Mouse (Mus musculus): ENCODE data around the gene Bckdhb. TPM values are rescaled to one million over a fixed set of nuclear protein-coding genes. Genes with fewer than 3 reads are reported as not detected.

The Bckdhb gene
- polyA plus RNA-seq, 2 experiments, result 14.1 to 24.1 TPM

DNA sequence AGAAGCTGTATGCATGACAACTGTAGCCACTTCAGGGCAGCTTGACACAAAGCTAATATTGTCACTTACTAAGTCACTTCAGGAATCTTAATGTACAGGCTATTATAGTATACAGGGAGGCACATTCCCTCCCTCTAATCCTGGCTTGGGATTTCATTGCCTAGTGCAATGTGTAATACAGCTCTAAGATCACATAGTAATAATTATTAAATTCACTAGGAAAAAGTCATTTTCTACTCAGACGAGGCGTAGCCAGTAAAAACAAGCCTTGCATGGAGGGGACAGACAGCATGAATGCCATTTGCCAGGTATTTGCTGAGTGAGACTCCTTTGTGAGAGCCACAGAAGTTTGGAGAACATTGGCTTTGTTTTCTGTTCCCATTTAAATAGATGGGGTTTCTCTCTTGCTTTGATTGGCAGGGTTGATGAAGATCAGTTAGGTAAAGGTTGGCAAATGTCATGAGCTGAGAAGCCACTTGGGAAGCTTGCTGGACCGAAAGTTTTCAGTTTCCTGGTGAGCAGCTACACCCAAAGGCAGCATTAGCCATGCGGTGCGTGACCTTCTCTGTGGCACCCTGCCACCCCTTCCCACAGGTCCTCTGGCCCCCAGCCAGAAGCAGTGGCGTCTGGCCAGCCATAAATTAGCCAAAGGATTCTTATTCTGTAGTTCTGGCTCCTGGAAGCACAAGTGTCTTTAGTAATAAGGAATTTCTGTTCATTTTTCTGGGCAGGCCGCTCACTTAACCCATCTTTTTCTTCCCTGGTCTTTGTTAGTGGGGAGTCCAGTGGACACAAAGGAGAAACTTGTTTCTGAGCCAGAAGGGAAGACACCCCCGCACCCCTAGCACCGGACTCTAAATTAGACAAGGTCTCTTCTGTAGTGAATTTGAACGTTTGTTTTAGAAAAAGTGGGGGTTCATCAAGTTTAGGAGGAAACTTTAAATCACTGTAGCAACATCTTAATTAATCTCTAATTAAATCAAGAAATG lies 37.4 kb downstream of the Bckdhb start:
- Histone ChIP-seq H3K27ac (no peak overlapping the region), H3K4me3 (ENCODE audit: insufficient read depth in 1 of 2, low read depth in 2 of 2, low read length in 2 of 2) (no peak overlapping the region), H3K4me1 (replicated peaks; ENCODE audit: control insufficient read depth in 2 of 2, insufficient read depth in 2 of 2, low read length in 1 of 2) (no peaks in the 10 kb centered on the region), H3K36me3 (replicated peaks; ENCODE audit: control insufficient read depth, insufficient read depth, low read depth) (no peaks in the 10 kb centered on the region), H3K4me2 (ENCODE audit: low read depth) (no peak overlapping the region), H3K9ac (replicated peaks) (no peak overlapping the region), H3K27me3 (ENCODE audit: control insufficient read depth, insufficient read depth, low read length) (no peaks in the 10 kb centered on the region), H3K9me3 (ENCODE audit: control insufficient read depth, low read length) (no peaks in the 10 kb centered on the region)
- no peak for TF ChIP-seq CTCF (IDR thresholded peaks at IDR 0.05; ENCODE audit: low read depth)
- TF ChIP-seq EP300 (IDR thresholded peaks at IDR 0.05; ENCODE audit: low read depth), result no peak
- DNase-seq (ENCODE audit: low read depth in 3 of 3, low spot score in 3 of 3) (no peak), ATAC-seq (ENCODE audit: insufficient read depth) (no peak)
- 71% methylated on average over 10 of the region's 10 CpGs for WGBS (ENCODE audit: insufficient replicate concordance)

DNA sequence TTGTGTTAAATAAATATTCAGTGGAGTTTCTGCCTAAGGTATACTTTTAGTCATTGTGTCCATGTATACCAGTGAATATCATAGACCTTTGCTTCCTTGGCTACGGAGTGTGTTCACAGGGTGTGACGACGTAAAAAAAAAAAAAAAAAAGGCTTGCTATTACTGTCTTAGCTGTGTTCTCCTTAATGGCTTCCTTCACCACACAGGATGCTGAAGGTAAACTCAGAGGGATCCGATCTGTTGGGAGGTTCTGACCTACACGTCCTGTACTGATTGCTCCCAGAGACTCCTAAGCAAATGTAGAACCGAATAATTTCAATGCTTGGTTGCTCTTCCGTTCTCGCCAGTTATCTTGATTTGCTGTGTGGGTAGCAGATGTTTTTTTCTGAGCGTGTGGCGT lies 38.4 kb downstream of the Bckdhb start:
- no peak for TF ChIP-seq CTCF (IDR thresholded peaks at IDR 0.05; ENCODE audit: low read depth)
- no peak for TF ChIP-seq EP300 (IDR thresholded peaks at IDR 0.05; ENCODE audit: low read depth)
- 78% methylated on average over 10 of the region's 10 CpGs for WGBS (ENCODE audit: insufficient replicate concordance)
- H3K27ac ChIP-seq, result no peak overlapping the region
- H3K4me2 ChIP-seq (ENCODE audit: low read depth), result no peak overlapping the region
- H3K4me3 ChIP-seq (ENCODE audit: insufficient read depth in 1 of 2, low read depth in 2 of 2, low read length in 2 of 2), result no peak overlapping the region
- H3K9ac ChIP-seq (replicated peaks), result no peak overlapping the region
- H3K27me3 ChIP-seq (ENCODE audit: control insufficient read depth, insufficient read depth, low read length), result no peaks in the 10 kb centered on the region
- no peak for DNase-seq (ENCODE audit: low read depth in 3 of 3, low spot score in 3 of 3)
- no peaks in the 10 kb centered on the region for H3K36me3 ChIP-seq (replicated peaks; ENCODE audit: control insufficient read depth, insufficient read depth, low read depth)
- no peaks in the 10 kb centered on the region for H3K4me1 ChIP-seq (replicated peaks; ENCODE audit: control insufficient read depth in 2 of 2, insufficient read depth in 2 of 2, low read length in 1 of 2)
- no peaks in the 10 kb centered on the region for H3K9me3 ChIP-seq (ENCODE audit: control insufficient read depth, low read length)
- no peak for ATAC-seq (ENCODE audit: insufficient read depth)

GRCm38 (mm10) chr9:83964376-83964775 lies 39.4 kb downstream of the Bckdhb start:
- TF ChIP-seq CTCF (IDR thresholded peaks at IDR 0.05; ENCODE audit: low read depth), result no peak
- no peak for TF ChIP-seq EP300 (IDR thresholded peaks at IDR 0.05; ENCODE audit: low read depth)
- Histone ChIP-seq H3K27me3 (ENCODE audit: control insufficient read depth, insufficient read depth, low read length) (no peaks in the 10 kb centered on the region), H3K27ac (no peak overlapping the region), H3K4me1 (replicated peaks; ENCODE audit: control insufficient read depth in 2 of 2, insufficient read depth in 2 of 2, low read length in 1 of 2) (no peaks in the 10 kb centered on the region), H3K36me3 (replicated peaks; ENCODE audit: control insufficient read depth, insufficient read depth, low read depth) (no peaks in the 10 kb centered on the region), H3K4me2 (ENCODE audit: low read depth) (no peak overlapping the region), H3K9ac (replicated peaks) (no peak overlapping the region), H3K9me3 (ENCODE audit: control insufficient read depth, low read length) (no peaks in the 10 kb centered on the region), H3K4me3 (ENCODE audit: insufficient read depth in 1 of 2, low read depth in 2 of 2, low read length in 2 of 2) (no peak overlapping the region)
- ATAC-seq (ENCODE audit: insufficient read depth), result no peak
- 69% methylated on average over 4 of the region's 4 CpGs for WGBS (ENCODE audit: insufficient replicate concordance)
- no peak for DNase-seq (ENCODE audit: low read depth in 3 of 3, low spot score in 3 of 3)

DNA sequence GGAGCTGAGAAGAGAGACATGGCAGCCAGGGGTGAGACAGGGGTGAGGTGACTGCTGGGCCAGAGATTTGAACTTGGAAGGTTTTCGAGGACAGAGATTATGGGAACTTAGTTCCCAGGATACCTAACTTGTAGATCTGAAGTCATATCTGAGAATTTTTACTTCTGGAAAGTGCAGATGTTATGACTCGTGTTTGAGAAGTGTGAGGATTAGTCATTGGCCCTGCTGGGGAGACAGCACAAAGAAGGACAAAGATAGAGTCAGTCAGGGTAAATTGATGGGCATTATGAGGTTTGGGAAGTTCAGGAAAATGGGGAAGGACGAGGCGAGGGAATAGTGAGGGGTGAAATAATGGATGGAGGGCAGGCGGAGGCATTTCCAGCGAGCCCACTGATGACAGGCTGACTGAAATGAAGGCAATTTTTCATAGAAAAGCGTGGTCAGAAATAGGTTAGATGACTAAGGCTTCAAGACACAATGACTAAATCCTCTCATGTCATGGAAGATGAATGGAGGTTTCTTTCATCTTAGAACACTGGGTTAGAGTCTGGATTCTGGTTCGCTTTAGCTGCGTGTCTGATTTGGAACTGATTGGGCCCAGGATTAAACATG lies 42.6 kb downstream of the Bckdhb start:
- ATAC-seq (ENCODE audit: insufficient read depth), result no peak

GRCm38 (mm10) chr9:83969326-83969725 lies 44.4 kb downstream of the Bckdhb start:
- TF ChIP-seq CTCF (IDR thresholded peaks at IDR 0.05; ENCODE audit: low read depth), result no peak
- TF ChIP-seq EP300 (IDR thresholded peaks at IDR 0.05; ENCODE audit: low read depth), result no peak
- Histone ChIP-seq H3K27me3 (ENCODE audit: control insufficient read depth, insufficient read depth, low read length) (no peaks in the 10 kb centered on the region), H3K4me3 (ENCODE audit: insufficient read depth in 1 of 2, low read depth in 2 of 2, low read length in 2 of 2) (no peak overlapping the region), H3K4me2 (ENCODE audit: low read depth) (no peak overlapping the region), H3K4me1 (replicated peaks; ENCODE audit: control insufficient read depth in 2 of 2, insufficient read depth in 2 of 2, low read length in 1 of 2) (no peaks in the 10 kb centered on the region; a peak in 1 of 4 replicates), H3K27ac (no peak overlapping the region), H3K36me3 (replicated peaks; ENCODE audit: control insufficient read depth, insufficient read depth, low read depth) (no peaks in the 10 kb centered on the region), H3K9me3 (ENCODE audit: control insufficient read depth, low read length) (no peaks in the 10 kb centered on the region), H3K9ac (replicated peaks) (no peak overlapping the region)
- ATAC-seq (ENCODE audit: insufficient read depth) (no peak), DNase-seq (ENCODE audit: low read depth in 3 of 3, low spot score in 3 of 3) (no peak)
- 74% methylated on average over 7 of the region's 7 CpGs for WGBS (ENCODE audit: insufficient replicate concordance)

More for the DNA sequence above, 42.6 kb downstream of the Bckdhb start:
- Histone ChIP-seq H3K9me3 (ENCODE audit: control insufficient read depth, low read length) (no peaks in the 10 kb centered on the region), H3K9ac (replicated peaks) (no peak overlapping the region), H3K4me1 (replicated peaks; ENCODE audit: control insufficient read depth in 2 of 2, insufficient read depth in 2 of 2, low read length in 1 of 2) (no peaks in the 10 kb centered on the region), H3K4me2 (ENCODE audit: low read depth) (no peak overlapping the region), H3K27ac (no peak overlapping the region), H3K27me3 (ENCODE audit: control insufficient read depth, insufficient read depth, low read length) (no peaks in the 10 kb centered on the region), H3K36me3 (replicated peaks; ENCODE audit: control insufficient read depth, insufficient read depth, low read depth) (no peaks in the 10 kb centered on the region), H3K4me3 (ENCODE audit: insufficient read depth in 1 of 2, low read depth in 2 of 2, low read length in 2 of 2) (no peak overlapping the region)
- no peak for DNase-seq (ENCODE audit: low read depth in 3 of 3, low spot score in 3 of 3)
- TF ChIP-seq EP300 (IDR thresholded peaks at IDR 0.05; ENCODE audit: low read depth), result no peak
- TF ChIP-seq CTCF (IDR thresholded peaks at IDR 0.05; ENCODE audit: low read depth), result no peak
- 65% methylated on average over 9 of the region's 9 CpGs for WGBS (ENCODE audit: insufficient replicate concordance)

Measured in liver, embryonic 14.5 days (tissue).